Mouse (Mus musculus) thymus, adult 2 months (tissue): ENCODE measurements around the gene Arhgap24.

Experiments
- CTCF ChIP-seq: fragments of 200-500 bp; IDR thresholded peaks from 2 replicates; pipeline ENCODE4 v1.5.1; 2012; ENCODE audit warnings: mild to moderate bottlenecking, control low read depth, low read length, moderate library complexity, borderline replicate concordance; ENCODE audit not compliant: control insufficient read depth, poor library complexity, insufficient read depth; ENCODE audit errors: extremely low read depth
- POLR2A ChIP-seq: fragments of 200-500 bp; IDR thresholded peaks from 2 replicates; pipeline ENCODE4 v1.6.1; 2012; ENCODE audit warnings: mild to moderate bottlenecking, low read length, control low read depth, moderate library complexity; ENCODE audit not compliant: control insufficient read depth, poor library complexity, insufficient read depth; ENCODE audit errors: extremely low read depth

- TF ChIP-seq CTCF (no peak), POLR2A (no peak)
Observed at GRCm38 (mm10) chr5:102450897-102451296, 30.3 kb upstream of the Arhgap24 start.
